Mouse (Mus musculus): ENCODE results near the gene Krtap7-1.

The Krtap7-1 gene

GRCm38 (mm10) chr16:89508223-89508622, at the start of gene Krtap7-1:
Gene Krtap7-1 (minus strand): TSS chr16:89508323.
- CTCF ChIA-PET, result no interaction called here

GRCm38 (mm10) chr16:89550298-89550697, 42.2 kb upstream of the Krtap7-1 start:
- CTCF ChIA-PET, result no interaction called here

- CTCF ChIA-PET, result no interaction called here
These were observed 29.9 kb upstream of the Krtap7-1 start for GRCm38 (mm10) chr16:89538031-89538484.

- CTCF ChIA-PET, result no interaction called here
These were observed 29.2 kb upstream of the Krtap7-1 start for GRCm38 (mm10) chr16:89537349-89537748.

GRCm38 (mm10) chr16:89530547-89530946, 22.4 kb upstream of the Krtap7-1 start:
- CTCF ChIA-PET, result no interaction called here

- CTCF ChIA-PET, result no interaction called here
These were observed 21.7 kb upstream of the Krtap7-1 start for GRCm38 (mm10) chr16:89529846-89530245.

GRCm38 (mm10) chr16:89528380-89528779, 20.3 kb upstream of the Krtap7-1 start:
- CTCF ChIA-PET, result no interaction called here

- CTCF ChIA-PET, result no interaction called here
These were observed 12.9 kb upstream of the Krtap7-1 start for GRCm38 (mm10) chr16:89520996-89521395.

- CTCF ChIA-PET, result no interaction called here
These were observed 12.4 kb upstream of the Krtap7-1 start for GRCm38 (mm10) chr16:89520555-89520954.

GRCm38 (mm10) chr16:89520091-89520490, 12.0 kb upstream of the Krtap7-1 start:
- CTCF ChIA-PET, result no interaction called here

- CTCF ChIA-PET, result no interaction called here
These were observed 9.5 kb upstream of the Krtap7-1 start for GRCm38 (mm10) chr16:89517635-89518034.

- CTCF ChIA-PET, result no interaction called here
These were observed 5.3 kb upstream of the Krtap7-1 start for GRCm38 (mm10) chr16:89513431-89513830.

GRCm38 (mm10) chr16:89503571-89503970, 4.6 kb downstream of the Krtap7-1 start:
- CTCF ChIA-PET, result no interaction called here

GRCm38 (mm10) chr16:89501870-89502269, 6.3 kb downstream of the Krtap7-1 start:
- CTCF ChIA-PET, result no interaction called here

- CTCF ChIA-PET, result no interaction called here
These were observed 11.1 kb downstream of the Krtap7-1 start for GRCm38 (mm10) chr16:89497002-89497401.

- CTCF ChIA-PET, result no interaction called here
These were observed 12.5 kb downstream of the Krtap7-1 start for GRCm38 (mm10) chr16:89495394-89496153.

GRCm38 (mm10) chr16:89487852-89488251, 20.3 kb downstream of the Krtap7-1 start, which contains the start of gene Krtap8-1:
Gene Krtap8-1 (minus strand): TSS chr16:89487952.
- CTCF ChIA-PET, result no interaction called here

GRCm38 (mm10) chr16:89477679-89478314, 30.3 kb downstream of the Krtap7-1 start:
- CTCF ChIA-PET, result no interaction called here

- CTCF ChIA-PET, result interaction anchor here (0.7 kb wide), 1 partner anchor 38 kb away, joined by 5 read pairs; no protein-coding TSS in a partner anchor
These were observed 46.9 kb downstream of the Krtap7-1 start for GRCm38 (mm10) chr16:89461189-89461588.
